Mouse (Mus musculus): Measurements from ENCODE around the gene Pabpn1. TPM values are rescaled to one million over a fixed set of nuclear protein-coding genes. Genes with fewer than 3 reads are reported as not detected.

Pabpn1 gene
- polyA plus RNA-seq, 1 experiment, result 36.0 TPM

DNA sequence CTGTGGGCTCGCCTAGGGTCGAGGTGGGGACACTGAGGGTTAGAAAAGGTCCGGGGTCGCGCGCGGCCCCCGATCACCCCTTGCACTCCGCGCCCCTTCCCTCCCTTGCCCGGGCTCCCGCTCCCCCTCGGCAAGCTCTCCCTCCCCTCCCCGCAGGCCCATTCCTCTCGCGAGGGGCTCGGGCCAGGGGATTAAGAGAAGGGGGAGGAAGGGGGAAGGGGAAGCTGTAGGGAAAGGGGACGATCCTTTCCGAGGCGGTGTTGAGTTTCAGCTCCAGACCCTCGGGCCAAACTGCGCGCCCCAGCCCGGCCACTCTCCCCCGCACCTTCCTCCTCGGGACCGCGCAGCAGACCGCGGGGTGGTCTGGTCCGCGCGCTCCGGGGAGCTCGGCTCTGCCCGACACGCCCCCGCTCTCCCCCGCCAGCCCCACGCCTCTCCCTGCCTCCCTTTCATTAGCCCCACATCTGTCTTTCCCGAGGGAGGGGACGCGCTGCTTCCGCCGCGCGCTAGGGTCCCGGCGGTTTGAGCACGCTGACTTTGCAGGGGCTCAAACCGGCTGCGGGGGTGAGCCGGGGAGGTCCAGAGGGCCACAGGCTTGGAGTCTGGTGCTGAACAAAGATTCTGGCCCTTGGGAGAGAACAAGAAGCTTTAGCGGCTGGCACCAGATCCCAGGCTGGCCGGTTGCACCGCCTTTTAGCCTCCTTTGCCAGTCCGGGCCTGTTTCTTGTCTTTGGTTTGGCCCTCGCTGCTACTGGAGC is 34.3 kb downstream of the Pabpn1 start:
- peak overlapping the region; percentile 49; the same call in 1 of the 2 replicates for H3K27ac ChIP-seq (ENCODE audit: insufficient read depth, low read depth, low read length)
- peaks cover 26% of the 10 kb centered on the region for H3K27me3 ChIP-seq (ENCODE audit: control insufficient read depth, insufficient read depth, low read length)
- 3% methylated on average over 57 of the region's 58 CpGs for whole genome bisulfite sequencing

DNA sequence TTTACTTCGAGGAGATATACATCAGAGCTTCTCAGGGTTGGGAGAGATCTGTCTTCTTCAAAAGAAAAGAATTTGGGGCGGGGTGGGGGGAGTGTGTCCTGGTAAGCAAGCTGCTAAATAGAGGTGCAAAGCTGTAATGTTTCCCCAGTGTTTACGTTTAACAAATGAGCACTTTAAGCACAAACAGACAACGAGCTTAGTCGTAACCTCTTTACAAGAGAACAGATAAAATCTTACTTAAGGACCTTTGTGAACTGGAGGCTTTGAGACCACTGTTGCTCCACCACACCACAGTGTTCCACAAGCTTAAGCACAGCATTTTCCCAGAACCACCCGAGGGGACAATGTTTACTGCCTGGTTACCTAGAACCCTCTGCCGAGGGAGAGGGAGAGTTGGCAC is 35.0 kb downstream of the Pabpn1 start:
- TF ChIP-seq CTCF (IDR thresholded peaks at IDR 0.05; ENCODE audit: extremely low read depth, insufficient read length, insufficient replicate concordance, low read depth, low read length) (no peak), POLR2A (IDR thresholded peaks at IDR 0.05; ENCODE audit: low read depth, low read length) (no peak)
- Histone ChIP-seq H3K36me3 (ENCODE audit: control insufficient read depth, insufficient read depth, low read length) (no peaks in the 10 kb centered on the region), H3K4me3 (ENCODE audit: low read depth, low read length) (no peak overlapping the region), H3K27ac (ENCODE audit: insufficient read depth, low read depth, low read length) (peak overlapping the region; percentile 25; the same call in 1 of the 2 replicates), H3K27me3 (ENCODE audit: control insufficient read depth, insufficient read depth, low read length) (peaks cover 26% of the 10 kb centered on the region), H3K4me1 (ENCODE audit: control insufficient read depth, insufficient read depth, insufficient read length, low read length) (peaks cover 8% of the 10 kb centered on the region; the same call in 1 of the 2 replicates)
- 48% methylated on average over 7 of the region's 7 CpGs for WGBS

More for the DNA sequence above, 34.3 kb downstream of the Pabpn1 start:
- Histone ChIP-seq H3K4me1 (ENCODE audit: control insufficient read depth, insufficient read depth, insufficient read length, low read length) (peaks cover 8% of the 10 kb centered on the region; the same call in 1 of the 2 replicates), H3K4me3 (ENCODE audit: low read depth, low read length) (peak overlapping the region; percentile 57), H3K36me3 (ENCODE audit: control insufficient read depth, insufficient read depth, low read length) (no peaks in the 10 kb centered on the region)
- TF ChIP-seq POLR2A (IDR thresholded peaks at IDR 0.05; ENCODE audit: low read depth, low read length) (no peak), CTCF (IDR thresholded peaks at IDR 0.05; ENCODE audit: extremely low read depth, insufficient read length, insufficient replicate concordance, low read depth, low read length) (no peak)

- no peaks in the 10 kb centered on the region for H3K36me3 ChIP-seq (ENCODE audit: control insufficient read depth, insufficient read depth, low read length)
- WGBS, result 59% methylated on average over 5 of the region's 5 CpGs
- H3K27ac ChIP-seq (ENCODE audit: insufficient read depth, low read depth, low read length), result no peak overlapping the region
- TF ChIP-seq POLR2A (IDR thresholded peaks at IDR 0.05; ENCODE audit: low read depth, low read length) (no peak), CTCF (IDR thresholded peaks at IDR 0.05; ENCODE audit: extremely low read depth, insufficient read length, insufficient replicate concordance, low read depth, low read length) (no peak)
- no peak overlapping the region for H3K4me3 ChIP-seq (ENCODE audit: low read depth, low read length)
- peaks cover 26% of the 10 kb centered on the region for H3K27me3 ChIP-seq (ENCODE audit: control insufficient read depth, insufficient read depth, low read length)
- peaks cover 8% of the 10 kb centered on the region; the same call in 1 of the 2 replicates for H3K4me1 ChIP-seq (ENCODE audit: control insufficient read depth, insufficient read depth, insufficient read length, low read length)
Observed at GRCm38 (mm10) chr14:54929801-54930200, 37.5 kb downstream of the Pabpn1 start.

GRCm38 (mm10) chr14:54930431-54930830 is 38.1 kb downstream of the Pabpn1 start:
- H3K27me3 ChIP-seq (ENCODE audit: control insufficient read depth, insufficient read depth, low read length), result peaks cover 24% of the 10 kb centered on the region
- WGBS, result 6% methylated on average over 2 of the region's 2 CpGs
- TF ChIP-seq CTCF (IDR thresholded peaks at IDR 0.05; ENCODE audit: extremely low read depth, insufficient read length, insufficient replicate concordance, low read depth, low read length), result no peak
- TF ChIP-seq POLR2A (IDR thresholded peaks at IDR 0.05; ENCODE audit: low read depth, low read length), result no peak
- H3K36me3 ChIP-seq (ENCODE audit: control insufficient read depth, insufficient read depth, low read length), result no peaks in the 10 kb centered on the region
- H3K4me1 ChIP-seq (ENCODE audit: control insufficient read depth, insufficient read depth, insufficient read length, low read length), result peaks cover 6% of the 10 kb centered on the region; the same call in 1 of the 2 replicates
- no peak overlapping the region for H3K4me3 ChIP-seq (ENCODE audit: low read depth, low read length)
- H3K27ac ChIP-seq (ENCODE audit: insufficient read depth, low read depth, low read length), result no peak overlapping the region

GRCm38 (mm10) chr14:54932645-54933150 is 40.4 kb downstream of the Pabpn1 start, which contains the start of gene Il25:
TSS of gene Il25 (plus strand) at chr14:54932695.
- WGBS, result 54% methylated on average over 6 of the region's 6 CpGs
- H3K27ac ChIP-seq (ENCODE audit: insufficient read depth, low read depth, low read length), result no peak within 1 kb of the TSS
- no peaks in the 10 kb centered on the region for H3K4me1 ChIP-seq (ENCODE audit: control insufficient read depth, insufficient read depth, insufficient read length, low read length)
- H3K36me3 ChIP-seq (ENCODE audit: control insufficient read depth, insufficient read depth, low read length), result no peaks in the 10 kb centered on the region
- TF ChIP-seq POLR2A (IDR thresholded peaks at IDR 0.05; ENCODE audit: low read depth, low read length), result no peak
- TF ChIP-seq CTCF (IDR thresholded peaks at IDR 0.05; ENCODE audit: extremely low read depth, insufficient read length, insufficient replicate concordance, low read depth, low read length), result no peak
- no peak within 1 kb of the TSS for H3K4me3 ChIP-seq (ENCODE audit: low read depth, low read length)
- H3K27me3 ChIP-seq (ENCODE audit: control insufficient read depth, insufficient read depth, low read length), result peaks cover 3% of the 10 kb centered on the region; the same call in 1 of the 2 replicates

DNA sequence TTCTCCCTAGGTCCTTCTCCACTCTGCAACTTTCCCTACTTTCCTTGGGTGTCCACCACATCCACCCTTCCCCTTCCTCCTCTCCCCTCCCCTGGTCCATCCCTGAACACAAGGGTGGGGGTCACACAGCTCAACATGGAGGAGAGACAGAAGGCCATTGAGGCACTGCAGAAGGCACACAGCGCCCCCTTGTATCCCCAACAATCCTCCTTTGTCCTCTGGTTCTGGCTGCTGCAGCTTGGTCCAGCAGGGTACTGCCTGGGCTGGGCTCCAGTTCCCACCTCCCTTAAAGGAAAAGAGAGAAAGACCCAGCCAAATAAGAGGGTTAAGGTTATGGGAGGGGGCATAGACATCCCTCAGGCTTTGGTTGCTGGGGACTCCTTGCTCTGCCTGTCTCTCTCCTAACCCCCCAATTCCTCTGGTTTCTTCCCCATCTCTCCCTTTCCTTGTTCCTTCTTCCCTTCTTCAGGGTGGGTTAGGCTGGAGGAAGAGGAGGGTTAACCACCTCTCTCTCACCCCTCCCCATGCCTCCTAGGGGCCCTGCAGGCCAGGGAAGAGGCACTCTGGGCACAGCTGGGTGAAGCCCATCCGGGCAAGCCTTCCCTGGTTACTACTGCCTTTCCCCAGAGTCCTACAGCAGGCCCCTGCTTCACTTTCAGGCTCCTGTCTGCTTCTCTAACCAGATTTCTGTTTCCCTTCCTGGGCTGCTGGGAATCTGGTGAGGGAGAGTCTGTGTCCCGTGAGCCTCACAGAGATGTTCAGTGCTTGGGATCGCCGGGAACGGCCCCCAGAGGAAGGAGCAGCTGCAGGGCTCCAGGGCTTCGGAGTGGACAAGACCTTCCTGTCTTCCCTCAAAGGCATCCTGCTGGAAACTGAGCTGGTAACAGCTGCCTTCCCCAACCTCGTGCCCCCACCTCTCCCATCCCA is 43.9 kb downstream of the Pabpn1 start, which contains the start of gene Cmtm5:
Gene Cmtm5 (plus strand): TSS at position 358 of the 927 bp plus-strand sequence.
- WGBS, result 46% methylated on average over 8 of the region's 8 CpGs
- no peaks in the 10 kb centered on the region for H3K36me3 ChIP-seq (ENCODE audit: control insufficient read depth, insufficient read depth, low read length)
- no peak within 1 kb of the TSS for H3K27ac ChIP-seq (ENCODE audit: insufficient read depth, low read depth, low read length)
- TF ChIP-seq CTCF (IDR thresholded peaks at IDR 0.05; ENCODE audit: extremely low read depth, insufficient read length, insufficient replicate concordance, low read depth, low read length) (no peak), POLR2A (IDR thresholded peaks at IDR 0.05; ENCODE audit: low read depth, low read length) (no peak)
- no peak within 1 kb of the TSS for H3K4me3 ChIP-seq (ENCODE audit: low read depth, low read length)
- no peaks in the 10 kb centered on the region for H3K4me1 ChIP-seq (ENCODE audit: control insufficient read depth, insufficient read depth, insufficient read length, low read length)
- no peaks in the 10 kb centered on the region for H3K27me3 ChIP-seq (ENCODE audit: control insufficient read depth, insufficient read depth, low read length)

All from small intestine, adult 2 months (tissue).